Mouse (Mus musculus) lung, postnatal 10 days (tissue): ENCODE measurements around the gene Chid1.

Source experiments
- DNase-seq: peaks from one replicate; pipeline ENCODE4 v3.0.0; 2021

Chid1 gene

DNA sequence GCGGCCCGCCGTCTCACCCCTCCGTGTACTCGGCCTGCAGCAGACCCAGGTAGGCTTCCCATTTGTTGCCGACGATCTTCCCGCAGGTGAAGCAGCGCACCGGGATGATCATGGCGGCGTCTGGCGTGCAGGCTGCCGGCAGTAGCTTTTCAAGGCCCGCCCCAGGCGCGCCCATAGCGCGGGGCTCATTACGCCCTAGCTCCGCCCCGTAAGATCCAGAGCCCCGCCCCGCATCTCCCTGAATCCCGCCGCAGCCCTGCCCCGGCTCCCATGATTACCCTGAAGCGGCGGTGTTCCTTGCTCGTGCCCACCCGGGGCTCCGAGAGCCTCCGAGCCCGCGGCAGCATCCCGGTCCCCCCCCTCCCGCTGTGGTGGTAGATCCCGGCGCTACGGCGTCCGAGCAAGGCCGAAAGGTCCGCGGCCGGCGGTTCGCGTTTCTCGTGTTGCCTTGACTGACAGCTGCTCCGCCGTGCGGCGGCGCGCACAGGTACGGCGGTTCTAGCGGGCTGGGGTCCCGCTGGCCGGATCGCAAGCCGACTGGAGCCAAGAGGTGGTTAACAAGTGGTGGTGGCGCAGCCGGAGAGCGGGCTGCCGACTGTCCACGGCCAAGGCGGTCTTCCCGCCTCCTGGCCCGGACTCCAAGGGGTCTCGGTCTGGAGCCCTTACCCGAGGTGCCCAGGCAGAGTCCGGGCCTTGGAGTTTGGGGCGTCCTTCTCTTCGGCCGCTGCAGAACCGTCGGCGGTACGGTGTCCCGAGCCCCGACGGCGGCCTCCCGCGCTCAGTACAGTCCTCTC is 64.4 kb downstream of the Chid1 start, which contains the start of the genes Polr2l and Tspan4:
TSS of gene Polr2l (minus strand) at position 122 of the 794 bp plus-strand sequence.
TSS of gene Tspan4 (plus strand) at position 230 of the 794 bp plus-strand sequence.
- DNase-seq = peak; percentile 88

GRCm38 (mm10) chr7:141474160-141474559 is 65.5 kb downstream of the Chid1 start:
- DNase-seq = no peak

- no peak for DNase-seq
Observed at GRCm38 (mm10) chr7:141472763-141473162, 66.9 kb downstream of the Chid1 start.

DNA sequence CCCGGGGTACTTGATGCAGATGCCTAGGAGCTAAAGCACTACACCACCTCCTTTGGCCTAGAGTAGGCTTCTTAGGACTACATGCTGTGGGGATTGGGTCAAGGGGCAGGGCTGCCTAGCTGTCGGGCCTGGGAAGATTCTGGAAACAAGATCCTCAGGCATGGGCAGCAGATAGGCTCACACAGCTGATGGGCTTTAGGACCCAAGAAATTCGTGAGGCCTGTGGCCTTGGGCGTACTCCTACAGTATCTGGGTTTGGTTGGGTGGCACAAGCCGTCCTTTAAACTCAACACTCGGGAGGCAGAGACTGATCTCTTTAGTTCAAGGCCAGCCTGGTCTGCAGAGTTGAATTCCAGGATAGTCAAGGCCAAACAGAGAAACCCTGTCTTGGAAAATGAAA is 67.4 kb downstream of the Chid1 start:
- DNase-seq = no peak

- DNase-seq = no peak
Observed at GRCm38 (mm10) chr7:141471236-141471635, 68.4 kb downstream of the Chid1 start.

- DNase-seq = no peak
Observed at GRCm38 (mm10) chr7:141470637-141470944, 69.1 kb downstream of the Chid1 start.

- DNase-seq = no peak
Observed at GRCm38 (mm10) chr7:141469901-141470636, 69.6 kb downstream of the Chid1 start.

DNA sequence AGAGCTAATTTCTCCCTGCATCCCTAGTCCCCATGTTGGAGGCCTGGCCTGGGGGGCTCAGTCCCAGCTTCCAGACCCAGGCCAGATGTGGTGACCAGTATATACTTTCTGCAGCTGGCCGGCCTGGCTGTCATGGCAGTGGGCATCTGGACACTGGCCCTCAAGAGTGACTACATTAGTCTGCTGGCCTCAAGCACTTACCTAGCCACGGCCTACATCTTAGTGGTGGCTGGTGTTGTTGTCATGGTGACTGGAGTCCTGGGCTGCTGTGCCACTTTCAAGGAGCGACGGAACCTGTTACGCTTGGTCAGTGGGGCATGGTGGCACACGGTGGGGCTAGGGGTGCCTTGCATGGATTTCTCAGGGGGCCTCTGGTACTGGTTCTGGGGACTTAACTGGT is 70.3 kb downstream of the Chid1 start:
- DNase-seq = no peak

DNA sequence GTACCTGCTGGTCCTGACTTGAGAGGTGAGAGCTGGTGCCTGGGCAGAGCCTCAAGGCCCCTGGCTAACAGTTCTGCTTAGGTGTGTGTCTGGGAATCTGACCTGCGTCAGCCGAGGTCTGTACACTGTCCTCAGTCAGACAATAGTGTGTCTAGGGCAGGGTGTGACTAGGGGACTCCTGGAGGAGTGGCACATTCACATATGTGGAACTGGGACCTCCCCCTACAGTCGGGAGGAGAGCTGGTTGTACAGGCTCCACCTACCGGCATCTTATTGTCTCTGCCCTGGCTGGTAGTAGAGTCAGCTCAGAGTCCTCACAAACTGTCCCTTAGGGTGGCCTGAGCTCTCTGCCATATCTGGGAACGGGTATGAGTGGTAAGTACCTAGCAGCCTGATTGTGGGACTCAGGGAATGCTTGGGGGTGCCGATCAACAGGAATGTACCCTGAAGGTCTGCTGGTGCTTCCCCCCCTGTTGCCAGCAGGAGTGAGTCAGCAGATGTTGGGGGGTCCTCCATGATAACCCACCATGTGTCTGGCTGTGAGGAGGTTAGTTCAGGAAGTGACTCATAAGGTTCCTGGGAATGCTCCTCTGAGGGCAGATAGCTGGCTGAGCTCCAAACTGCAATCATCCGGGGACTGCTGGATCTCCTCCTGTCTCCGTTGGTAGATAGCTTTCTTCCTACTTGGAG is 71.0 kb downstream of the Chid1 start:
- peak; percentile 92 for DNase-seq

GRCm38 (mm10) chr7:141468164-141468521 is 71.5 kb downstream of the Chid1 start:
- DNase-seq = peak; percentile 77

- DNase-seq = peak; percentile 96
Observed at GRCm38 (mm10) chr7:141467230-141468030, 72.2 kb downstream of the Chid1 start, which contains the start of gene Cd151. Cd151 (plus strand) TSS chr7:141467392.

DNA sequence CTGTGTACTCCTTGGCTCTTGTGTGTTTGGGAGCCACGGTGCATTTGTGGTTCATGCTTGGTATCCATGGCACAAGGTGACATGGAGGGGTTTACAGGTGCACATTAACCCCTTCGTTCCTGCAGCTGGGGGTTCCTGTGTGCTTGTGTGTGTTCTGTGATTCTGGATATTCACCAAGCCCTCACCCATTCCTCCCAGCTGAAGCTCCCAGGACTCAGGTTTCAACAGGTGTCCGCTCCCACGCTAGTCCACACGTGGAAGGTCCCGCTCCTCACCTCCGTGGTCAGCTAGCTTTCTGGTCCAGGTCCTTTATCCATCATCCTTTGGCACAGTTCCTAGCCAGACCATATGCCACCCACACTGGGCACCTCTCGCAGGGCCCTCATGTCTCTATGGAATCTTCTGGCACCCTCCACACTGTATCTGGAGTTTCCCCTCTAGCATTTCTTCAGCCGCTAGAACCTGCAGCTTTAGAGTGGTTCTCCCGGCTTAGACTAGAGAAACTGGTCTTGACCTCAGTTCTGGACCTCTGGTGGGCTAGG is 73.0 kb downstream of the Chid1 start:
- DNase-seq = no peak

DNA sequence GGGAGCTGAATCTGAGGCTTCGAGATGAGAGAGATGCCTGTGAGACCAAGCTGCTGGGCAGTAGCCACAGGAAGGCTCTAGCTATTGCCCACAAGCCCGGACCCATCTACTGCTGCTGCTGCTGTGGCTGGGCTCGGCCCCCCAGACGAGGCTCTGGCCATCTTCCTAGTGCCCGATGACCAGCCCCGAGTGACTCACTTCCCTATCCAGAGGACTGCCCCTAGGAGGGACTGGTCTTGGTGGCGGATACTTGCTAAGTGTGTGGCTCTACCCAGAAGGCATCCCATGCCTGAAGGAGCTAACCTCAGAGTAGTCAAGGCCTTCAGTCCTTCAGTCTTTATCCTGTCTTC is 73.6 kb downstream of the Chid1 start:
- DNase-seq = peak; percentile 53

GRCm38 (mm10) chr7:141465388-141466044 is 74.1 kb downstream of the Chid1 start:
- DNase-seq = peak; percentile 50

GRCm38 (mm10) chr7:141464603-141465201 is 75.0 kb downstream of the Chid1 start:
- DNase-seq = peak; percentile 70

DNA sequence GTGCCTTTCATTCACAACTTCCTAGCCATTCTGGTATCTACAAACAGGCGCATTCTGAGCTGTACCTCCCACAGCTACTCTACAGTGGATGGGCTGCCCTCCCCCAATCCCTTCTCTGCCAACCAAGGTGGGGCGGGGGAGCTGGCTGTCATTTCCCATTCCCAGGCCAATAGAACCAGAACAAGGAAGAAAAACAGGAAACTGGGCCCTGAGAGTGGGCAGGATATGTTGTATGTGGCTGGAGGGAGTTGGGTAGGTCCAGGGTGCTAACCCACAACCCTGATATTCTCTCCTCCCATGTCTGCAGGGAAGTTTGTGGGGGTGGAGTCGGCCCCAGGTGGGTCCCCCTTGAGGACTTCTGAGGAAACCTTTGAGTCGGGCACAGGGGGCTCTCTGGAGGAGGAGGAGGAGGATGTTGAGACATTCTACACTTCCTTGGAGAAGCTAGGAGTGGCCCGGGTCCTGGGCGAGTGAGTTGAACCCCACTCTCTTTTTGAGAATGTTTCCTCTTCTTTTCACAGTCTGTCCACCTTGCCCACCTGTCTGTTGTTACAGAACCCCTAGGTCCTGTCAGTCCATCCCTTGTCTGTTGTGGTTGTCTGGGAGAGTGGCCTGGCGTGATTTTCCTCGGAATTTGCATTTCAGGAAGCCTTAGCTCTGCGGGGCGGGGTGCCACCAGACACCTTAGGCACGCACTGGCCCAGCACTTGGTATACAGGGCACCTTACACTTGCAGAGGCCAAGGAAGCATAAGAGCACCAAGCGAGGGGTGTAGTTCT is 75.6 kb downstream of the Chid1 start:
- peak; percentile 92 for DNase-seq

GRCm38 (mm10) chr7:141462333-141462821 is 77.3 kb downstream of the Chid1 start:
- peak; percentile 81 for DNase-seq

DNA sequence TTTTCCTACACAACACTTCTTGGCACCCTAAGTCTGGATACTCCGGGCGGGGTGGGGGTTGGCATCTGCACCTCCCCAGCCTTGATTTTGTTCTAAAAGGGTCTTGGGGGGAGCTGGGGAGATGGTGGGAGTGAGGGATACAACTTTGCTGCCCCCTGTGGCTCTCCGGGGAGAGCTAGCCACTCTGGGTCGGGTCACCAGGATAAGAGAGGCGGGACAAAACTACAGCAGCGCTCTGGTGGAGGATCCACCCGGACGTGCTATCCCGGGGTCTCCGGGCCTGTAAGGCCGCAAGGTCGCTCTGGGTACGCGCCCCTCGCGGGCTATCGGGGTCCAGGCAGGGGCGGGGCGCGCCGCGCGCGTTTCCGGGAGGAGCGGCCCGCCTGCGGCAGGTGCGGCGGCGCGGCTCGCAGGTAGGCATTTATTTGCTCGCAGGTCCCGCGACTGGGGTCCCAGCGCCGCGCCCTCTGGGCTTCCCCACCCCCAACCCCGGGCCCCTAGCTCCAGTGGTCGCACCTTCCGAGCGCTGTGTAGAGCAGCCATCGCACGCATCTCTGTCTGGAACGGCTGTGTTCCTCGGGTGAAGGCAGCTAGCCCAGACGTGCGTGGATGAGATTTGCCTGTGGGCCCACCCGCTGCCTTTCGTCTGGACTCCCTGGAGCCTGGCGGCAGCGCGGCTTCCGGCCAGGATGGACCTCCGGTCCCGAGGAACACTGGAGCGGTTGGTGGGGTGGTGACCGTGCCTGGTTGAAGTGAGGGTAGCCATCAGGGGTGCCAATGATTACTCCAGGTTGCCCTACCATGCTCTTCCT is 77.9 kb downstream of the Chid1 start:
- peak; percentile 76 for DNase-seq

DNA sequence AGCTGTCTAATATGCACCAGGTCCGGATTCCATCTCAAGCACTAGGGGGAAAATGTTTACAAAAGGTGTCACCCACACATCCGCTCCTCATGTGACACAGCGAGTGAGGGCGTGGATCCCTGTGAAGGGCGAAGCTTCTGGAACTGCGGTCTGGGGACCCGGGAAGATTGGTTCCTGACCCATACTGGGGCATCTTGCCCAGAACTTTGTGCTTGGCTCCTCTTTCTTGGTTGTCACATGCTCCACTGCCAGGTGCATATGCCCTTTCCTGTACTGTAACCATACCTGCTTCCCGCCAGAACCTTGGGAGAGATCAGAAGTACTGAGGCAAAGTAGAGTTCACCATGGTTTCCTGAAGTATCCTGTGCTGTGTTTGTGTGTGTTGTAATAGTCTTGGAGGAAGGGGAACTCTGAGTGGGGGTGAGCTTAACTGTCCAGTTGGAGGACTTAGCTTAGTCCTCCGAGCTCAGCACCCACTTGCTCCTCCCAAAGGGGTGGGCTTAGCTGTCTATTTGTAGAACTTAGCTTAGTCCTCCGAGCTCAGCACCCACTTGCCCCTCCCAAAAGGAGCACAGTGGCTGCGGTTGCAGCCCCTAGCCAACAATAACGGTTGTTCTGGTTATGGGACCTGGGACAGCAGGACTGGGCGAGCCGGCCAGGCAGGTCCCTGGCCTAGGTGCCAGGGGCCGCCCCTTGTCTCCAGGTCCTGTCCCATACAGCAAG is 79.1 kb downstream of the Chid1 start, which contains the start of gene Cracr2b:
TSS of gene Cracr2b (plus strand) at position 704 of the 723 bp plus-strand sequence.
- peak; percentile 73 for DNase-seq
